Mouse (Mus musculus) embryo, embryonic 11 days (tissue): ENCODE measurements around the gene Cd40.
A peak's percentile ranks its signal among the peaks of the same experiment; 100 is the strongest.

ENCODE experiments used
- DNase-seq: peaks from one replicate; pipeline ENCODE4 v3.0.0-alpha.2; 2015

Gene Cd40

DNA sequence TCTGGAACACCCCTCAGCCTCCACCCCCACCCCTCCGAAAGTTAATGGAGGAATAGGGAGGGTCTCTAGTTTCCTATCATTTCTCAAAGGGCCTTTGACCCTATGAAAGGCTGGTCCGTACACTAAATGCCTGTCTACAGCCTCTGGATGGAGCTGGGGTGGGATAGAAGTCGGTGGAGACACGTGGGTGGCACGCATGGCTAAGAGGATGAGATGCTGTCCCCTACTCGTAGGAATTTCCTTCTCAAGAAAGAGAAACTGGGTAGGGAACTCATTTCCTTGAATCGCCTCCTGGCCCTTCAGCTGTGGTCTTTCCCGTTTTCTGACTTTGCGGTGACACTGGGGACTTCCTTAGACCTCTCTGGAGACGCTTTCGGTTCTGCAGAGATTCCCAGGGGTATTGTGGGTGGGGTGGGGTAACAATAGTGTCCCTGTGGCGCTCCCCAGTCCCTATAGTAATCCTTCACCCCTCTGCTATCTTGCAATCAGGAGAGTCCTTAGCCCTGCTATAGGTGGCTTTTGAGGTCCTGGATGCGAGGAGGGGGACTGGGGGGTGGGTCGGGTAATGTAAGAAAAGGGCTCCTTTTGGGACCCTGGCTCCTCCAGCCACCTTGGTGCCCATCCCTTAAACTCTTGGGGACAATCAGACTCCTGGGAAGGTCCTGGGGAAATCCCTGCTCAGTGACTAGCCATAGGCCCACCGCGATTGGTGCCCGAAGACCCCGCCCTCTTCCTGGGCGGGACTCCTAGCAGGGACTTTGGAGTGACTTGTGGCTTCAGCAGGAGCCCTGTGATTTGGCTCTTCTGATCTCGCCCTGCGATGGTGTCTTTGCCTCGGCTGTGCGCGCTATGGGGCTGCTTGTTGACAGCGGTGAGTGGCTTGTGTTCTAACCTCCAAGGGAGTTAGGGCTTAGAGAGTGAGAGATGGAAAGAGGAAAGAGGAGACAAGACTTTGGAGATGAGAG is at the start of gene Cd40:
TSS of gene Cd40 (plus strand) at position 740 of the 965 bp plus-strand sequence.
- DNase-seq: peak; percentile 88

DNA sequence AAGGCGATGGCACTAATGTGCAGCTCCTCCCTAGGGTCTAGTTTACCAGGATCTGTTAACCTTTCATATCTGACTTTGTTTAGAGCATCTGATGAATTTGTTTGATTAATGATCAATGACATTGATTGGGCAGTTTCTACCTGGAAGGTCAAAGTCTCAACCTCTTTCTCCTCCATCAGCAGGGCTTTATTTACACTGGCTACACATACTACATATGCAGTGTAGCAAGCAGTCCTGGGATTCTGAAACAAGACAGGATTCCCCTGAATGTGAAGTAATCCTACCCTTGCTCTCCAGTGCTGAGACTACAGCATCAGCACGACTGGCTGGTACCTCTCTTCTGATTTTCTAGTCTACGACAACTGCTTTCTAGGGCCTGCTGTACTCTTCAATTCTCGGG is 48.6 kb upstream of the Cd40 start:
- DNase-seq: no peak

DNA sequence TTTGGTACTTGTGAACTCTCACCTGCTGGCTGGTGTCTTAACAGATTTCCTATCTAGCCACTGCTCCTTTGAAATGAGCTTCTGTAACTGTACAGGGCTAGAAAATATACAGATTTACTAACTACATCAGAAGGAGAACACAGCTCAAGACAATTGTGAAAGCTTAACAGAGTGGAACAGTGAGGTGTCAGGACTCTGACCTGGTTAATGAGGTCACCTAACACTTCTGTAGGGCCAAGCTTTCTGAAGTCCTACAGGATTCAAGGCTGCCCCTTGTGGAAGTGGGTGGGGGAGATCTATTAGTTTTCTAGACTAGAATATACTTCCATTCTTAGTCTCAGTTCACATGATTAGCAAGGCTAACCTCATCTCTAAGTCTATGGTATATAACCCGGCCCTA is 47.4 kb upstream of the Cd40 start:
- DNase-seq: no peak

DNA sequence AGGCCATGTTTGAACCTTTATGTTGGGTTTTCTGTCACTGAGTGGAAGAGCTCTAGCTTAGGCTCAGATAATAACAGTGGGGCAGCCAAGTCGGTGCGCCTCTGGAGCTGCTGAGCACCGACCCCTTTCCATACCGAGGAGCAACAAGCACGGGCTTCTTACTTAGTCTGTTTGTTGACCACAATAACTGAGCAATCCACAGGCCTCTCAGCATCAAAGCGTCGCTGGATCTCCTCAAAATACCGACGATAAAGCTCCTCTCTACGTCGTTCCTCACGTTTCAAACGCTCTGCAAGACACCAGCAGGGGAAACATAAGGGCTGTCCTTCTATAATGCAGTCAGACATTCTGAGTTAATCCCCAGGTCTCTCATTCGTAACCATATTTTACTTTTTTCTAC is 46.3 kb upstream of the Cd40 start:
- no peak for DNase-seq

DNA sequence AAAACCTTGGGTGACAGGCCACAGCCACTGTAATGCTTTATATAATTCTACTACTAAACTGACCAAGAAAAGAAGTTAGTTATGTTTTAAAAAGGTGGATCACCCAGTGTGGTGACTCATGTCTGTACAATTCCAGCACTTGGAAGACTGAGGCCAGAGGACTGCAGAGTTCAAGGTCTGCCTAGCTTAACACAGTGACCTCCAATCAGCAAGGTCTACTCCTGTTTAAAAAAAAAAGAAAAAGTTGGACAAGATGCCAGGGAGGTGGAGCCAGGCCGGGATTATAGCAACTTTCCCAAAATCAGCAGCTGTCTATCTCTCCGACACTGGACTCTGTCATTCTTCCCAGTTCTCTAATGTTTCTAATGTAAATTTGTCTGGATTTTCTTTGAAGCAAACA is 45.8 kb upstream of the Cd40 start:
- no peak for DNase-seq

DNA sequence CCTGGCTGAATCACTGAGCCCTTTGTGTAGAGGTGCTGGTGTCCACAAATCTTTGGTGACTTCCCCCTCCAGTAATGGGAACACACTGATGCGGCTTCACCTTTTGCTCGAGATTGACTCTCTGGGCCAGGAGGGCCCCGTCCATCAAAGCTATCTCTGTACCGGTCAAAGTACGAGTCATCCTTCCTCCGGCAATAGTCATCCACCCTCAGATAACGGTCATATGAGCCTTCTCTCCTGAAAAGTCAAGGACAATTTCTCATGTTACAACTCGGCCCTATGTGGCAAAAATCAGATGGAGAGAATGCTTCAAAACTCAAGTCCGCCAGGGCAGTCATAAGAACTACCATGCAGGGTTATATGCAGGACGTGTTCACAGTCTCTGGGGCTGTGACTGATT is 45.1 kb upstream of the Cd40 start:
- DNase-seq: no peak

DNA sequence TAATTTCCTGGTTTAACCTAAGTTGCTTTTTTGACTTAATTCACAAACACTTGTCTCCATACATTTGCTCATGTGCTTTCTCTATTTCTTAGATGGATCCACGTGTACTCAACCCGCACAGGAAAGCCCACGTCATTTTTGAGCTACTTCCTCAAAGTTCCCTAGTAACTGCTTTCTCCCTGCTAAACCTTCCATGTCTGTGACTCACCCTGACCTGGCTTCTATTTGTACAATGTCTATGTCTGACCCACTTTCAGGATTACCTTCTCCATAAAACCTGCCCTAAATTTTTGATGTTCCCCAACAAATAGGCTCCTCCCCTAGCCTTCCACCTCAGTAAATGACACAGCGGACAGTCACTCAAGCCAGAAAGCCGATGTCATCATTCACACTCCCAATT is 40.5 kb upstream of the Cd40 start:
- DNase-seq: no peak

DNA sequence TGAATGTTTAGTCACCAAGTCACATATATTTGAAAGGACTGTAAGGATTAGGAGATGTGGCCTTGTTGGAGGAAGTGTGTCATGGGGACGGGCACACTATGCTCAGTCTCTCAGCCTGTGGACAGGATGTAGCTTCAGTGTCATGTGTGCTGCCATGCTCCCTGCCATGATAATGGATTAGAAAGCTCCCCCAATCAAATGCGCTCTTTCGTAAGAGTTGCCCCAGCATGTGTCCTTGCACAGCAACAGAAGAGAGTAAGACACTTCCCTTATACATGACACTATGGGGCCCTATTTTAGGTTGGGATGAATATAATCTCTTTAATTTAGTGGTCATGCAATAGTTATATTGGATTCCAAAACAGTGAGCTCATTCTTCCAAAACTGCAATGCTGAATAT is 34.9 kb upstream of the Cd40 start:
- no peak for DNase-seq

DNA sequence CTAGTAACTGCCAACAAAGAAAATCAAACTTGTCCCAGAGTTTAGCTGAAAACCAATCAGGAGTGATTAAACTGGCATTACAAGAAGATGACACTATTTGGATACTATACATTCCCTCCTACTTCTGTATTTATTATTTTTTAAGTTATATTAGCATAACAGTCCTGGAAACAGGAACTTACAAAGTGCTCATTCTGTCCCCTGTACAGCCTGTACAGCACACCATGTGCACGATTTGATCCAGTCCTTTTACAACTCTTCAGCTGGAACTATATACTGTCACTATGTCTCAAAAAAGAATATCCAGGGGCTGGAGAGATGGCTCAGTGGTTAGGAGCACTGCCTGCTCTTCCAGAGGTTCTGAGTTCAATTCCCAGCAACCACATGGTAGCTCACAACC is 28.3 kb upstream of the Cd40 start:
- DNase-seq: no peak

DNA sequence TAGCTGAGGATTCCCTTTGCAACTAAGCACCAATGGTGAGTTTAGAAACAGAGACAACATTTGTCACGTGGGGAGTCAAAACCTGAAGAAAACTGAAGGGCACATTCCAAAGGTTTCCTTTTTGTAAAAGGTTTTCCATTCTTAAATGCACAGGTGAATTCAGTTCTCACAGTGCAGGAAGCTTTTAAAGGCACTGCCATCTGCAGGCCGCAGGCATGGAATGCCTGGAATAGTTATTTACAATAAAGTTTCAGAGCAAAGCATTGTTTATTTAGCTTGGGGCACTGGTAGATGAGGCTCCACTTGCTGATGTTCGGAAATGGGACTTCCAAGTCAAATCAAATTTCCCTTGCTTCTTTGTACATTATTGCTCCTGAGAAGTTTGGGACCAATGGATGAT is 22.9 kb upstream of the Cd40 start:
- no peak for DNase-seq

DNA sequence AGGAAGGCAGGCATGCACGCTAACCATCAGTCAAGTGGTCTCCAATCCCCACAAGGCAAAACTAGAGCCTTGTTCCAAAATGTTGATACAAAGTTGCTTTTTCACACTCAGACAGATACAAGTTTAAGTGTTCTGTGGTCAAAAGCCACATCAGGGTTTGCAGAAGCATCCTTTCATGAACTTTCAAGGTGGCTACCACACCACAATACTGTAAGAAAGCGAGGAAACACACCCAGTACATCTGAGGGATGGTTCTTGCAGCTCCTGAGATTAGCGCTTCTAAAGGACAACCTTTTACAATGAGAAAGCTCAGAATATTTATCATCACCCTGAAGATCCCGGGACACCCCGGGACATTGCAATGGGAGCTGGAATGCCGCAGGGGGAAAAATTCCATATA is 22.1 kb upstream of the Cd40 start:
- DNase-seq: no peak

DNA sequence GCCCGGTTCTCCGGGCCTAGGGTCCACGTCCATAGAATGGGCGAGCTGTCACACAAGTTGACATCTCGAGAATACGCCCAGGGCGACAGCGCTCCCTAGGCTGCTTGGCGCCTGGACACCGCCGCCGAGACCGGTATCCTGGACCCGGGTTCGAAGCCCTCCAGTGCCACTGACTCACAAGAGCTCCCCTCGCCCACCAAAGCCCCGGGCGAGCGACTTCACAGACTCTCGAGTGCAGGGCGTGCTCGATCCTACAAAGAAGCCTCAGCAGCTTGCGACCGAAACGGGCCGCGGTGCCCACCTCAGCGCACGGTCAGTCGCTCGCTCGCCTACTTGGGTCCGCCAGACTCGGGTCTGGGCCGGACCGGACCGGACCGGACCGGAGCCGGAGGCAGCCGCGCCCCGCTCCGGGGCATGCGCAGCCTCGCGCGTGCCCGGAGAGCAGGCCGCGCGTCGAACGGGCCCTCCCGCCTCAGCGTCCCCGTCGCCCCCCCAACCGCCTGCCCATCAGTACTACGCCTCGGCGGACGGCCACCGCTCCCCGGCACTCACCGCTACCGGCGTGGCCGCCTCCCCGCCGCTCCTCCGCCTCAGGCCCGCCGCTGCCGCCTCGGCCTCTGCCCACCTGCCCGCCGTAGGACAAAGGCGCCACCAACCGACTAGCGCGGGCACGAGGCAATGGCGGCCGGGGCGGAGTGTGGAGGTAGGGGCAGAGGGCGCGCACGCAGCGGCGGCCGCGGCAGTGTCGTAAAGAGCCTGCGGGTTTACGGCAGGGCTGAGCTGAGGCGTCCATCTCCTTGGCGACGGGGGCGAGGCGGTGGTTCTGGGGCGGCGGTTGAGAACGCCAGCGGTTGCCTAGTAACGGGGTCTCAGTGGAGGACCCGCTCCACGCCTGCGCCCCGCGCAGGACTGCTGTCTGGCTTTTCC is 21.0 kb upstream of the Cd40 start, which contains the start of gene Ncoa5:
TSS of gene Ncoa5 (minus strand) at position 737 of the 927 bp plus-strand sequence.
- DNase-seq: peak; percentile 99

DNA sequence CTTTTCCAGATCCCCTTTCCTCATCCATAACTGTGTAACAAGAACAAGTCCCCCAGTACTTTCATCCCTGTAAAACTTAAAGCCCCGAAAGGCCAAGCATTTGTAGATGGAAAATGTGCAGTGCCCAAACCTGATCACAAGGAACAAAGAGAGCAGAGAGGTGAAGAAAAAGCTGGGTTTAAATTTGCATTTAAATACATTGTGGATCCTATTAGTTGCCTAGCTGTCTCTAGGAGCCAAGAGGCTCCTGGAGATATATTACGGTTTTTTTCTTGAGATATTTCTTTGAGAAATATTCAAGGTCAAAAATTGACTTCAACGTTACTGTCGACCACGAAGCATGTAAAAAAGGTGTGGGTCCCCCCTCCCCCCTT is 20.4 kb upstream of the Cd40 start:
- no peak for DNase-seq

DNA sequence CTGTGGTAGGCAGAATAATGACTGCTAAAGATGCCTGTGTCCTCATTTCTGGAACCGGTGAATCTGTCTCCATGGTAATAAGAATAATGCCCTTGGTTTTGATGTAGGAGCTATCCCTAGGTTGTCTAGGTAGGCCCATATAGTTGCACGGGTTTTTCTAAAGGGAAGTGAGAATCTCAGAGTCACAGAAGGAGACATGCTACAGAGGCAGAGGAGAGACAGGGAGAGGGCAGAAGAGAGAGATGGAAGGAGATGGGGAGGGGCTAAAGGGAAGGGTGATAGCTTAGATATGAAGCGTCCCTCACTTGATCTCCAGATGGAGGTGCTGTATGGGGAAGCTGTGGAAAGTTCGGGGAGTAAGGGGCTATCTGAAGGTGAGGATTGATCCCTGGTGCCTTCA is 18.0 kb upstream of the Cd40 start:
- no peak for DNase-seq

DNA sequence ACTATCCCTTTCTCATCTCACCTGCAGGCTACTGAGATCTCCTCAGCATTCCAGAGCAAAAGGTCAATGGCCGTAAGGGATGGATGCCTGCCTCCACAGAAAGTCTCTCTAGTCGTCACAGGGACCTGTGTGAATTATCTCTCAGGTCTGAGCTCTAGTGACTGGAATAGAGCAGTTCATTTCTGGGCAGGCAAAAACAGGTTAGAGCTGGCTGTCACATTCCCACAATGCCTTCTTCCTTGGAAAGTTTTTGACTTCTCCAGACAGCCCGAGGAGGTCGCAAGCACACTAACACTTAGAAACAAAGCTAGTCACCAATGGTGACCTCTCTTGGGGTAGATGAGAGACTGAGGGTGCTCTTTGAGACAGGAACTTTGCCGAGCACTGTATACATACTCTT is 13.3 kb upstream of the Cd40 start:
- DNase-seq: no peak

DNA sequence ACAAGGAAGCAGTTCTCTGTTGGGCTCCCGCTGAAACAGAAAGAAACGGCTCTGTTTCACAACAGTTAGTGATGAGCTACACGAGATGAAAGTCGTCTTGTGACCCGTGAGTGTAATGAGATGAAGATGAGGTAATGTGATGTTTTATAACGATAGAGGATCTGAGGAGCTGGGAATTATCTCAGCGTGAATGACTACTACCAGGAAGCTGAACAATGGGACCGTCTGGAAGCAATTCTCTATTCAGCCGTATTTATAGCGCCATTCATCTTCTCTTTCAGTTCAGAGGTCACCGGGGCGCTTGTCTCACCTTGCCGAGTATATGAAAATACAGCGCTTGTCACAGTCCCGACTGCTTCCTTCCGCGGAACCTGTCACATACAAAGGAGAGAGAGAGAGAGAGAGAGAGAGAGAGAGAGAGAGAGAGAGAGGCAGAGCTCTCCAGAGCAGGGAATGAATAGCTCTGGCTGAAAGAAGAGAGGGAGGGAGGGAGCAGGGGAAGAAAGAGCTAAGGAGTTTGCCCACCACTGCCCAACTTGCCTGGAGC is 12.3 kb upstream of the Cd40 start:
- DNase-seq: peak; percentile 78

DNA sequence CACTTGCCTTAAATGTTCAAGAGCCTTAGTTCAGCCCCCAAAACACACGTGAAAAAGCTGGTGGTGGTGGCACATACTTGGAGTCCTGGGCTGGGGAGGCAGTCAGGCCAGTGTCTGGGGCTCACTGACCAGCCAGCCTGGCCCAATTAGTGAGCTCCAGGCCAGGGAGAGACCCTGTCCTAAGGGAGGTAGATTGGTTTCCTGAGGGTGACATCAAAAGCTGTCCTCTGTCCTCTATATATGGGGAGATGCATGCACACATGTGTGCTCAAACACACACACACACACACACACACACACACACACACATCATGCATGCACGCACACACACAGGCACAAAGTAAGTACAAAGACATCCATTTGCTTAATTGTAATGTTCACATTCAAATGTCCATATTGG is 11.7 kb upstream of the Cd40 start:
- no peak for DNase-seq

DNA sequence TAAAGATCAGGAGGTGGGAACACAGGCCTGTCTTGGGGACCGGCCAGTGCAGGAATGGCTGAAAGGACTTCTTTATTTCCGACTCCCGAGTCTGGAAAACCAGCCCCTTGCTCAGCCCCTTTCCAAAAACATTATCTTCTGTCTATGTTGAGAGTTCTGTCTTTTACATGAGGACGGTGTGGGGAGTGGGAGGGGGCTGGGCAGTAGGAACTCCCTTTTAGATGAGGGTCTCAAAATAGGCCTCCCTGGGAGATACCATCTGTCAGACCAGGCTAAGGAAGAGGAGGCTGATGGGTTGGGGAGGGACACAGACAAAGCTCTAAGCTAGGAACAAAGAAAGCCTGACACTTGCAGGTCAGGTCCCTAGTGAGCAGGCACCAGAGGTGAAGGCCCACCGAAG is 6.4 kb upstream of the Cd40 start:
- no peak for DNase-seq

DNA sequence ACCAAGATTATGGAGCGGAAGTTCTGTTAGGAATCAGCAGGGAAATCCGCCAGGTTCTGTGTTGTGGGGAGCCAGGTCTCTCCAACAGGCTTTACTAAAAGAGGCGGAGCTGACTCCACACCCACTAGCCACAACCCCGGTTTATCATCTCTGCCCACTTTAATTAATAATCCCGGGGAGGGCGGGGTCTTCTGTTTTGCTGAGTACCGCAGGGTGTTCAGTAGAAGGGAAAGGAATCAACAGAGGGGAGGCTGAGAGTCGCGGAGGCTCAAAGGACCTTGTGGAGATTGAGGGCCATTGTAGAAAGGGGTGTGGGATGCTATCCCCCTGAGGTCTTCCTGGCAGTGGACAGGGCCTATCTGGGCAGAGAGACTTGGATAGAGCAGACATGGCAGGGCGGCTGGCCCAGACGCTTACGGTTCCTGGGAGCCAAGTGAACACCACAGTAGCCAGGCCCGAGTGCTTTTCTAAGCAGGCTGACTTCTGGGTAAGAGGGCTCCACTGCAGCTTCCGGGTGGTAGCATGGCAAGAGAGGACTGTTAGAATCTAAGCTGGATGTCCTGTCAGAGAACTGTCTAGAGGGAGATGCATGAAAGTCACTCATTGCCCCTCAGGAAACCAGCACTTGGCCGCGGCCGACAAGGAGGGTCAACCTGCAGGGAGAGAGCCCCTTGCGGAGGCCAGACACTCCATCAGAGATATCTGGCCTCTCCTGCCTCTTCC is 4.4 kb upstream of the Cd40 start:
- DNase-seq: no peak

DNA sequence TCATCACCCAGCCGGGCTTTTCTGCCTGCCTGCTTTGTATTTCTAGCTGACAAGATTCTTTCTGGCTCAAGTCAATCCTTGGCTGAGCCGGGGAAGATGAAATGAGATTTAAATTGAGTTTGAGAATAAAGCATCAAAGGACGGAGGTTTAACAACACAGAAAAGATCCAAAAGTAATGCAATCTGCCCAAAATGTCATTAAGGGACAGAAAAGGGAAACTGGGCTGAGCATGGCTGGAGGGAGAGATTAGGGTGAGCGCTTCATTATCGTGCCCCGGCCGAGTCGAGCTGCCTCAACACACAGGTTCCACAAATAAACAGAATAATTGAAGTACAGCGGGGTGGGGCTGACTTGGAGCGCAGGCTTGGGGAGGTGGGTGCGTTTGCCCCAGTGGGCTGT is 3.9 kb upstream of the Cd40 start:
- DNase-seq: no peak

DNA sequence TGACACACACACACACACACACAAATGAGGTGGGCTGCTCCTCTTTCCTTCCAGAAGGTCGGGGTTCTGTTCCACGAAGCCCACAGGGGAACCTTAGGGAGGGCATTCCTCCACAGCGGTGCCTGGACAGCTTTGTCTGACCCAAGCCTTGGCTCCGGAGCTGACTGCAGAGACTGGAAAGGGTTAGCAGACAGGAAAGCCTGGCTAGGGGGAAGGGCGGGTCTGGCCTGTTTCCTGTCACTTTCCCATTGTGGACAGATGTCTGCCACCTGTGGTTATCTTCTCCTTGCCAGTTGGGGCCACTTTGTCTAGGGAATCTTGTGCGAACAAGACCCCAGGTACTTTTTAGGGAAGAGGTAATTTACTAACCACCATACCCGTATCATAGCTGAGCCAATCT is 478 bp downstream of the Cd40 start:
- DNase-seq: peak; percentile 42

DNA sequence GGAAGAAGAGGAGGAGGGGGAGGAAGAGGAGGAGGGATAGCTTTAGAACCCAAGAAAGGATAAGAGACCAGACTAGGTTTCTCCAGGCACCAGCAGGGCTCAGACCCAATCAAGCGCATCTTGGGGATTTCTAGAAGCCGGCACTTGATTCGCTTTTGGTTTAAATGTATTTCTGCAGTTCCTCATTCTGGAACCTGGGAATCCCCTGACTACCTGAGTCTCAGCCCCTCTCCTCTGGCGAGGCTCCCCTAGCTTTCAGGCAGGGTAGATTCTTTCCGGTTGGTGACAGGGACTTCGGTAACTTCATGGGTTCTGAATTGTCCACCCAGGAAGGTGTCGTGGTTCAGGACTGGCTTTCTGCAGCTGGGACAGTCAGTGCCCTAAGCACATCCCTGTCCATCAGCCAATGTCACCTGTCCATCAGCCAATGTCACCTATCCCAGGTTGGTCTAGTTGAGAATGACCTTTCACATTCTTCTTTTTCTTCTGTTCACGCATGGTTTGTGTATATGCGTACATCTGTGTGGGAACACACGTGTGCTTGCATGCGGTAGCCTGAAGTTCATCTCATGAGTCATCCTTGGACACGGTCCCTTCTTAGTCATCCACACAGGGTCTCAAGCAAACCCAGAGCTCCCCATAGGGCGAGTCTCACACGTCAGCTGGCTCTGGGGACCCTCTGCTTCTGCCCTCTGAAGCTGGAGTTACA is 1.1 kb downstream of the Cd40 start:
- DNase-seq: no peak
